Mouse (Mus musculus): ENCODE data around the gene Gm28042. TPM values are rescaled to one million over a fixed set of nuclear protein-coding genes. Genes with fewer than 3 reads are reported as not detected.

Gene Gm28042
- total RNA-seq, 2 experiments from 2014 or later = 0.97 to 1.3 TPM

- Histone ChIP-seq H3K27ac (peak overlapping the region; percentile 90), H3K4me3 (peak overlapping the region; percentile 9; the same call in 1 of the 2 replicates)
- no peak for TF ChIP-seq CTCF (IDR thresholded peaks at IDR 0.05)
- intact Hi-C loops (cut with DNase I) = no loop called here
- DNase-seq (ENCODE audit: extremely low spot score in 1 of 2, low spot score in 2 of 2) = peak; percentile 49 to 61
These were observed 19.4 kb downstream of the Gm28042 start for GRCm38 (mm10) chr2:120046486-120047310.

- no peak overlapping the region for H3K27ac ChIP-seq
- no peak for DNase-seq (ENCODE audit: extremely low spot score in 1 of 2, low spot score in 2 of 2)
- TF ChIP-seq CTCF (IDR thresholded peaks at IDR 0.05) = no peak
- no peak overlapping the region for H3K4me3 ChIP-seq
- intact Hi-C loops (cut with DNase I) = no loop called here
These were observed 20.9 kb downstream of the Gm28042 start for GRCm38 (mm10) chr2:120048173-120048572.

- peak; percentile 45 for TF ChIP-seq CTCF (IDR thresholded peaks at IDR 0.05)
- Histone ChIP-seq H3K27ac (peak overlapping the region; percentile 64), H3K4me3 (no peak overlapping the region)
- intact Hi-C loops (cut with DNase I) = no loop called here
- peak in 1 of 2 experiments; percentile 29 for DNase-seq (ENCODE audit: extremely low spot score in 1 of 2, low spot score in 2 of 2)
These were observed 22.5 kb downstream of the Gm28042 start for GRCm38 (mm10) chr2:120049632-120050274.

- H3K27ac ChIP-seq = no peak overlapping the region
- intact Hi-C loops (cut with DNase I) = no loop called here
- TF ChIP-seq CTCF (IDR thresholded peaks at IDR 0.05) = no peak
- DNase-seq (ENCODE audit: extremely low spot score in 1 of 2, low spot score in 2 of 2) = no peak
- H3K4me3 ChIP-seq = no peak overlapping the region
These were observed 24.1 kb downstream of the Gm28042 start for GRCm38 (mm10) chr2:120051405-120051804.

- DNase-seq (ENCODE audit: extremely low spot score in 1 of 2, low spot score in 2 of 2) = no peak
- H3K4me3 ChIP-seq = no peak overlapping the region
- TF ChIP-seq CTCF (IDR thresholded peaks at IDR 0.05) = no peak
- intact Hi-C loops (cut with DNase I) = no loop called here
- no peak overlapping the region for H3K27ac ChIP-seq
These were observed 27.7 kb downstream of the Gm28042 start for GRCm38 (mm10) chr2:120054771-120055552.

GRCm38 (mm10) chr2:120055923-120056322, 28.6 kb downstream of the Gm28042 start:
- no peak for DNase-seq (ENCODE audit: extremely low spot score in 1 of 2, low spot score in 2 of 2)
- no peak for TF ChIP-seq CTCF (IDR thresholded peaks at IDR 0.05)
- intact Hi-C loops (cut with DNase I) = no loop called here
- no peak overlapping the region for H3K27ac ChIP-seq
- no peak overlapping the region for H3K4me3 ChIP-seq

- Histone ChIP-seq H3K27ac (no peak overlapping the region), H3K4me3 (no peak overlapping the region)
- DNase-seq (ENCODE audit: extremely low spot score in 1 of 2, low spot score in 2 of 2) = no peak
- intact Hi-C loops (cut with DNase I) = no loop called here
- no peak for TF ChIP-seq CTCF (IDR thresholded peaks at IDR 0.05)
These were observed 31.5 kb downstream of the Gm28042 start for GRCm38 (mm10) chr2:120058818-120059217.

GRCm38 (mm10) chr2:120059466-120059865, 32.2 kb downstream of the Gm28042 start:
- TF ChIP-seq CTCF (IDR thresholded peaks at IDR 0.05) = no peak
- DNase-seq (ENCODE audit: extremely low spot score in 1 of 2, low spot score in 2 of 2) = no peak

GRCm38 (mm10) chr2:120060190-120060589, 32.9 kb downstream of the Gm28042 start:
- TF ChIP-seq CTCF (IDR thresholded peaks at IDR 0.05) = no peak
- H3K27ac ChIP-seq = no peak overlapping the region
- intact Hi-C loops (cut with DNase I) = no loop called here
- no peak for DNase-seq (ENCODE audit: extremely low spot score in 1 of 2, low spot score in 2 of 2)
- no peak overlapping the region for H3K4me3 ChIP-seq

More at GRCm38 (mm10) chr2:120059466-120059865, 32.2 kb downstream of the Gm28042 start:
- Histone ChIP-seq H3K27ac (no peak overlapping the region), H3K4me3 (no peak overlapping the region)
- intact Hi-C loops (cut with DNase I) = no loop called here

GRCm38 (mm10) chr2:120060651-120061050, 33.4 kb downstream of the Gm28042 start:
- TF ChIP-seq CTCF (IDR thresholded peaks at IDR 0.05) = no peak
- no peak overlapping the region for H3K27ac ChIP-seq
- DNase-seq (ENCODE audit: extremely low spot score in 1 of 2, low spot score in 2 of 2) = no peak
- H3K4me3 ChIP-seq = no peak overlapping the region
- intact Hi-C loops (cut with DNase I) = no loop called here

GRCm38 (mm10) chr2:120062248-120062647, 35.0 kb downstream of the Gm28042 start:
- Histone ChIP-seq H3K27ac (no peak overlapping the region), H3K4me3 (no peak overlapping the region)
- no peak for DNase-seq (ENCODE audit: extremely low spot score in 1 of 2, low spot score in 2 of 2)
- intact Hi-C loops (cut with DNase I) = no loop called here
- TF ChIP-seq CTCF (IDR thresholded peaks at IDR 0.05) = no peak

GRCm38 (mm10) chr2:120064639-120065038, 37.3 kb downstream of the Gm28042 start:
- TF ChIP-seq CTCF (IDR thresholded peaks at IDR 0.05) = peak; percentile 30
- Histone ChIP-seq H3K27ac (no peak overlapping the region), H3K4me3 (no peak overlapping the region)
- no peak for DNase-seq (ENCODE audit: extremely low spot score in 1 of 2, low spot score in 2 of 2)
- intact Hi-C loops (cut with DNase I) = no loop called here

Data from left cerebral cortex, adult 2 months (tissue).